Mouse (Mus musculus) gastrocnemius, adult 2 months (tissue): ENCODE measurements around the gene Ffar3. TPM values are rescaled to one million over a fixed set of nuclear protein-coding genes. Genes with fewer than 3 reads are reported as not detected.
"Not testable (repeated sequence)": the region's sequence is repeated elsewhere in the genome, so short reads cannot be mapped to it uniquely, and the experiment has no call there.

Experiments used
- DNase-seq: peaks from one replicate; pipeline ENCODE4 v3.0.0; 2022
- H3K27ac ChIP-seq: fragments of 200-600 bp; 2 replicates; pipeline ENCODE4 v1.8.1; 2022; ENCODE audit warnings: mild to moderate bottlenecking
- H3K4me3 ChIP-seq: fragments of 200-600 bp; 2 replicates; pipeline ENCODE4 v1.8.1; 2022; ENCODE audit warnings: mild to moderate bottlenecking, moderate library complexity
- CTCF ChIP-seq: fragments of 200-600 bp; IDR thresholded peaks from 2 replicates; pipeline ENCODE4 v1.8.1; 2022; ENCODE audit warnings: antibody characterized with exemption, mild to moderate bottlenecking, moderate library complexity
- intact Hi-C: fragments of 180-260 bp; cut with DNase I; formaldehyde crosslinking; loops from one replicate; pipeline ENCODE4 v1.15.1; 2025
- total RNA-seq, 2 experiments: library from RNA; stranded (reverse); gene quantifications; 2 replicates each; pipeline ENCODE4 v1.2.3; 2021

Ffar3 gene
- total RNA-seq, 2 experiments from 2014 or later: not detected

DNA sequence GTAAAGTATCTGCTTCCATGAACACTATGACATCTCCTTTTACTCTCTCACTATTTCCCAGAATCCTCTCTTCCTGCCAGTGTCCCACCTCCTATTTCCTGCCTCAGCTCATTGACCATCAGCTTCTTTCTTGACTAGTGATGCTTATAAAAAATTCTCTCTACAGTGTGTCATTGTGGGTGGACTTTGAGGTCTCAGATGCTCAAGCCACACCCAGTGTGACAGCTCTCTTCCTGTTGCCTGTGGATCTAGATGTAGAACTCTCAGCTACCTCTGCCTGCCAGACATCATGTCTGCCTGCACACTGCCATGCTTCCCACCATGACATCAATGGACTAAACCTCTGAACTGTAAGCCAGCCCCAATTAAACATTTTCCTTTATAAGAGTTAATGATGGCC, 18.7 kb downstream of the Ffar3 start:
- intact Hi-C loops: no loop called here
- TF ChIP-seq CTCF: no peak
- H3K27ac ChIP-seq: no peak overlapping the region
- DNase-seq: no peak
- no peak overlapping the region for H3K4me3 ChIP-seq

DNA sequence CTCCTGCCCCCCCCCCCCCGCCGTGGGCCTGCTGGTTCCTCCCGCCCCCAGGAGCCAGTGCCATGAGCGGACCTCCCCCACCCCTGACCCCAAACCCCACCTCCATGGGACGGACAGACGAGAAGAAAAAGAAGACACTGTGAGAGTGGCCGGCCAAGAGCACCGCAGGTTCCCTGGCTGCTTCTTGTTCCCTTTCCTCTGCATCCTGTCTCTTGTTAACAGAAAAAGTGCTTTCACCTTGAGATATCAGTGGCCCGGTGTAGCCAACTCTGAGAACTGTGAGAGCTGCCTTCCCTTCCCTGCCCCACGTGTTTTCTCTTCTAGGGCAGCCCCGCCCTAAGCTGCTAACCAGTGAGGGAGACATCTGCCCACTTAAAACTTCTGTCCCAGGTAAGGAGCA, 23.3 kb downstream of the Ffar3 start:
- H3K4me3 ChIP-seq, DNase-seq, intact Hi-C loops, H3K27ac ChIP-seq: not testable (repeated sequence)

DNA sequence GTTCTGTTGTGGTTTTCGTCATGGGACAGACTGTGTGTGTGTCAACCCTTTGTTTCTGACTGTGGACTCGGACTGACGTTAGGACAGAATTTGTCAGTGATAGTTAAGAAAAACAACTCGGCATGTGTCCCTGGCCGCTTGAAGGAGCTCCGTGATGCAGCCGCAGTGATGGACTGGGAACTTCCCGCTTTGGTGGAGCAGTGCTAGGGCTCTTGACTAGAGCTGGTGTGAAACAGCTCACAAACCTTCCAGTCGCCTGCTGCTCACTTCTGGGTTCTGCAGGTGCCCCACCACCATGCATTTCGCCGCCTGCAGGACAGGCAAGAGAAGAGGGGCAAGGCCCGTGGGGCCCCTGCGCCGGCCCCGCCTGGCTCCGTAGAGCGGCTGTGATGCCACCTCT, 23.7 kb downstream of the Ffar3 start:
- Histone ChIP-seq H3K27ac (no peak overlapping the region), H3K4me3 (no peak overlapping the region)
- intact Hi-C loops: no loop called here
- no peak for TF ChIP-seq CTCF
- DNase-seq: no peak

DNA sequence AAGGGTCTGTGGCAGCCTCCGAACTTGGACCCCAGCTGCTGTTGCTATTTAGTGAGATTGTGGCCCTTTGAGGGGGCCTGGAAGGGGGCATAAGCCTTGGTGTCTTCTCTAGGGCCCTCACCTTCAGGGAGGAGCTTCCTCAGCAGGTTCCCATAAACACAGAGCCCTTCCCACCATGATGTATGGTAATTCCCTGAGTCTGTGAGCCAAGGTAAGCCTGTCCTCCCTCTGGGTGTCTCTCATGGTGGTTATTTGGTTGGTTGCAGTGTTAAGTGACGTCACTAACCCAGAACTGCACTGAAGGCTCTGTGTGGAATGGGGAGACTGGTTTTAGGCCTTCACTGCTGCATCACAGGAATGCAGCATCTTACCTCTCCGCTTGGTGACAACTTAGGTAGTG, 26.6 kb downstream of the Ffar3 start:
- H3K27ac ChIP-seq: no peak overlapping the region
- no peak for DNase-seq
- TF ChIP-seq CTCF: no peak
- intact Hi-C loops: no loop called here
- no peak overlapping the region for H3K4me3 ChIP-seq

DNA sequence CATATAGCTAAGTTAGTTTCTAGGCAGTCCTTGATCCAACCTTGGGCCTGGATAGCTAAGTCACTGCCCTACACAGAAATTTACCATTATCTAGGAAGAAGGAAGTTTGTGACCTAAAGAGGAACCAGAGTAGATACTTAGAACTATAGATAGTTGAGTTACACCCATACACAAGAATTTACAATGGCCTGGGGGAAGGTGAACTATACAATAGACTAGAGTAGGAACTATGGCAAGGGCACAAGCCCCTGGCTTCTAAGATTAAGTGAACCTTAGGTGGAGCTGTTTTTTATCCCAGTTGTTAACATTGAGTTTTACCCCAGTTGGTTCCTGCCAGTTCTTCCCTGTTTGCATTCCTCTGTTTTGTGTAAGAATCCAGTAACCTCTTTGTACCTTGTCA, 27.1 kb downstream of the Ffar3 start:
- intact Hi-C loops, DNase-seq, H3K4me3 ChIP-seq, H3K27ac ChIP-seq: not testable (repeated sequence)

DNA sequence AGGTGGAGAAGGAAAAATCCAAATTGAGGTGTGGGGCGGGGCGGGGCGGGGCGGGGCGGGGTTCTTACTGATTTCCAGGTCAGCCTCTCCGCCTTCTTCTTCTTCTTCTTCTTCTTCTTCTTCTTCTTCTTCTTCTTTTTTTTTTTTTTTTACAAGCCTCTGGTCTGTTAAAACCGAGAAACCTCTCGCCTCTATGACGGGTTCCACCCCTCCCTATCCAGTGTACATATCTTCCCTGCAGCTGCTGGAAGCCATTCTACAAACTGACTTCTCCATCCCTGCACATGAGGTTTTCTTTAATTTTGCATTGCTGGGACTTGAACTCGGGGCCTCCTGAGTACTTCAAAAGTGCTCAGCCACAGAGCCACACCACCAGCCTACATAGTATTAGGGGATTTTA, 29.3 kb downstream of the Ffar3 start:
- H3K27ac ChIP-seq: no peak overlapping the region
- DNase-seq: no peak
- TF ChIP-seq CTCF: no peak
- intact Hi-C loops: no loop called here
- H3K4me3 ChIP-seq: no peak overlapping the region

DNA sequence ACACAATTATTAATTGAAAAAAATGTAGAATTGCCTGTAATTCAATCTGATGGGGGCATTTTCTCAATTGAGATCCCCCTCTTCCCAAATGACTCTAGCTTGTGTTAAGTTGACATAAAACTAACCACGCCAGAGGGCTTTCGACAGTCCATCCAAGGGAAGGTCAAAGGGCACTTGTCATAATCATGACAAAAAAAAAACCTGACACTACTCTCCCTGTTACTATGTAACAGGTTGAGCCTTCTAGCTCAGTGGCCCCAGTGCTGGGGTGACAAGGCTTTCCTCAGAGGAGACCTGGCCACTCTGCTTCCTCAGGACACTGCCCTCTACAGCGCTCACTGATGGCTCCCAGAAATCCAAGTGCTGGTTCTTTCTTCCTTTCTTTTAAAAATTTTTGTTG, 31.7 kb downstream of the Ffar3 start:
- no peak for DNase-seq
- H3K4me3 ChIP-seq: no peak overlapping the region
- intact Hi-C loops: no loop called here
- no peak overlapping the region for H3K27ac ChIP-seq
- TF ChIP-seq CTCF: no peak

DNA sequence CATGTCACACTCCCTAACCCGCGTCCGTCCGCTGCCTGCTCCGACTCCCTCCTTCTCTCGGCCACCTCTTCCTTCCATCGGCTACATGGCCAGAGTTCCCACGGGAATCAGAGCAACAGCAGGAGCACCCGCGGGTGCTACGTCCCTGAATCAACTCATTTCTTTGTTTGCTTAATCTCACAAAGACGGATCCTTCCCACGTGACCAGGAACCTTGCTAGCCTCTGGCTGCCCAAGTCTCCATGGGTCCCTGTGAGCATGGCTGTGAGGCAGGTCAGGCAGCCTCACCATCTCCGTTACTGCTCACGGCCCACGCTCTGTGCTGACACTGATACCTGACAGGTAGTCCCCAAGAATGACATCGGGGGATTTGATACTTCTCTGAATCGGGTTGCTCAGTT, 32.3 kb downstream of the Ffar3 start, which contains the start of gene Ffar2:
TSS of gene Ffar2 (minus strand) at position 101 of the 400 bp plus-strand sequence.
- H3K27ac ChIP-seq: no peak within 1 kb of the TSS
- intact Hi-C loops: no loop called here
- TF ChIP-seq CTCF: no peak
- no peak within 1 kb of the TSS for H3K4me3 ChIP-seq
- no peak for DNase-seq

DNA sequence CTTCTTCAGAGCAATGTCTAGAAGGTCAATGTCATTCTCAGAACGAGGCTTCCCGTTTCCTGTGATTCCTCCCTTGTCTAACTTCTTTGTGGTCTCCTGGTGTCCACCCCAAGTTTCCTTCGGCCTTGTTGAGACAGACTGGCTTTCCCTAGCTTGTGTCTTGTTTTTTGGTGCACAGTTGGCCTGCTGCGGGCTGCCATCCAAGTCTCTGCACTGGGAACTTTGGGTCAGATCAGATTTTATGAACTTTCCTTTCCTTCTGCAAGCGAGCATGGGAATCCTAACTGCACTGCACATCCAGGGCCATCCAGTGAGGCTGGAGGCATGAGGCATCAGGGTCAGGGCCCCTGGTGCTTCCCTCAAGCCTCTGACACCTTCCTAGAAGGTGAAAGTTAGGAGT, 34.4 kb downstream of the Ffar3 start:
- DNase-seq: no peak
- TF ChIP-seq CTCF: no peak
- H3K27ac ChIP-seq: no peak overlapping the region
- intact Hi-C loops: no loop called here
- no peak overlapping the region for H3K4me3 ChIP-seq

DNA sequence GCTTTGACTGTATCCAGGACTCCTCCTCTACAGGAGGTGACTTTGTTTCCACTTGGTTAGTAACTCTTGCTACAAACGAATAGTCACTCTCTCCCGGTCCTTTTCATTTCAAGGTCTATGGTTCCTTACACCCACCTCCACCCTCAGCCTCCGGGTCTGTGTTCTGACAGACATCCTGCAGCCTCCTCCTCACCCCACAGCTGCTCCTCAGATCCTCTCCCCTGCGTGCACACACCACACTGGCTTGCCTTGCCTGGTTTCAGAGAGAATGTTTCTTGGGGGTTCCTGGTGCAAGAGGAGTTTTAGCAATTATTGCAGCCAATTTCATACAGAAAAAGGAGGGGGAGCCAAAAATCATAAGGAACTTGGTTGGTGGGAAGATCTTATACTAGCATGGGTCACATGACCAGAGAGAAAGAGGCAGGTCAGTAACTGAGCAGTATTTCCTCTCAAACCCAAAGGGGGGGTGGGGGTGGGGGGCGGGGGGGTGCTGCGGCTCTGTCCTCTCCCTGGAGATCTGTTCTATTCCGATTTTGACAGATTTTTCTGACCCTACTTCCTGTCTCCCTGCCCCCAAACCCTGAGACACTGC, 35.0 kb downstream of the Ffar3 start:
- no peak for DNase-seq
- Histone ChIP-seq H3K27ac (no peak overlapping the region), H3K4me3 (no peak overlapping the region)
- intact Hi-C loops: no loop called here
- TF ChIP-seq CTCF: no peak

DNA sequence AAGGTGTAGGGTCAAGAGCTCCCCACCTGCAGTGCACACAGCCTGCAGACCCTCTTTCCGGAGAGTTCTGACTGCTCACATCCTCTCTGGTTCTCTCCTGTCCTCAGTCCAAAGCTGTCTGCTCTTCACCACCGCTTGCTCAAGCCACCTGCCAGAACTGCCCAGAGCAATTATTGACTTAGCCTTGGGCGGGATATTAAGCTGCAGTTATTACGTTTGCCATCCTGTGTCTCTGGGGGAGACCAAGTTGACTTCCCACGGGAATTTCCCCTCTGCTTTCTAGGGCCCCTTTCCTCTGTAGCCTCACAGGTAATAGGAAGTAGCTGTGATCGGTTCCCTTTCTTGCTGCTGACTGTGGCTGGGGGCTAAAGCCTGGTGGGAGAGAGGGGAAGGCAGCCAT, 35.8 kb downstream of the Ffar3 start:
- TF ChIP-seq CTCF: no peak
- Histone ChIP-seq H3K4me3 (no peak overlapping the region), H3K27ac (no peak overlapping the region)
- DNase-seq: no peak
- intact Hi-C loops: no loop called here

DNA sequence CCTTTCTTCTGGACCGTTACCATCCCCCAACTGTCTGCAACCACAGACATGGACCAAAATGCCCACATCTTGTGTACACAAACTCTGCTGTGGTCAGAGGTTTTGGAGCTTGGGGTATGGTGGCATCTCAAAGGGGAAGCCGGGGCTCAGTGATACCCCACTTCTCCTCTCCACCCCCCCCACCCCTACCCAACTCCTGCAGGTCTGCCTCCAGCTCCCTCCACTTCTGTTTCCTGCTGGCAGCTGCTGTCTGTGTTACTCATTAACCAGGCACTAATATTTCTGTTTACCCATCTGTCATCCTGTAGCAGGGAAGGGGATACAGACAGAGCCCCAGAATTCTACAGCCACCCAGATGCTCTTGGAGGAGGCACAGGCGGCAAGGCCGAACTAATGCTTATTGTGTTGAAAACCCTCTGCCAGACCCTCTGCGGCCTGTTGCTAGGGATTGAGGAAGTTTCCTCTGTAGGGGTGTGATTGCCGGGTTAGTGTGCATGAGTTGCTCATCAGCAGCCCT, 43.6 kb downstream of the Ffar3 start:
- intact Hi-C loops: no loop called here
- TF ChIP-seq CTCF: no peak
- Histone ChIP-seq H3K27ac (no peak overlapping the region), H3K4me3 (no peak overlapping the region)
- DNase-seq: no peak

DNA sequence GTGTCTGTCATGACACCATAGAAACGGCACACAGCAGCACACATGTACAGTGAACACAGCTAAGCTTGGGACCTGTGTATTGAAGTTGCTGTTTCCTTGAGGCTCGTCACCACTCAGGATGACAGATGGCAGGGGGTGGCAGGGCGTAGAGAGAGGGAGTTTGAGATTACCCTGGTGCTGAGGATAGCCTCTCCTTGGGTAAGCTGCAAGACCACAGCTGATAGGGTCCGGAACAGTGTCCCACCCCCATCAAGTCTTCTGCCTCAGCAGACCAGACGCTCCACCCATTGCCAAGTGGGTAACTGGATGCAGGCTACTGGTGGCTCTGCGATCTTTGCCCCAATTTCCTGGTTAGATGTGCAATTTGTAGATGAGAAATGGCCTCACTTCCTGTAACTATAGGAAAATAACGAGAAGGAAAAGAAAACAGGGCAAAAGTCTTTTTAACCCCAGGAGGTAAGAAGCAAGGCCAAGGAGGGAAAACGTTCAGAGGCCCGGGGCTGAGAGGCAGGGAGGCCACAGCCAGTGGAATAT, 44.2 kb downstream of the Ffar3 start:
- intact Hi-C loops: no loop called here
- Histone ChIP-seq H3K4me3 (no peak overlapping the region), H3K27ac (no peak overlapping the region)
- no peak for TF ChIP-seq CTCF
- no peak for DNase-seq

DNA sequence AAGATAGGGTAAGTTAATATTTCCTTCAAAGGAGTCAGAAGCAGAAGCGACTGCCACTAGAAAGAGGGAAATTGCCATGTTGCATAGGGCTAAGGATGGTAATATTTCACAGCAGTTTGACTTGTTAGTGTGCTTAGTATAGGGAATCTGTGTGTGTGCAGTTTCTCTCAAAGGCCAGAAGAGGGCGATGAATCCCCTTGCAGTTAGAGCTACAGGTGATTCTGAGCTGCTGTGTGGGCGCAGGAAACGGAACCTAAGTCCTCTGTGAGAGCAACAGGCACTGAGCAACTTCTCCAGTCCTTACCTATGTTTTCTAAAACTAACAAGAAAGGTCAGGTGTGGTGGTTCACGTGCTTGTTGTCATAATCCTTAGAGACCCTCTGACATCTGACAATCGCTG, 45.7 kb downstream of the Ffar3 start:
- no peak overlapping the region for H3K27ac ChIP-seq
- no peak for DNase-seq
- H3K4me3 ChIP-seq: no peak overlapping the region
- TF ChIP-seq CTCF: peak; percentile 9; the same call in 1 of the 2 replicates
- intact Hi-C loops: no loop called here
